Mouse (Mus musculus) gastrocnemius, postnatal 10 days (tissue): Measurements from ENCODE around the gene Rsrp1. TPM values are rescaled to one million over a fixed set of nuclear protein-coding genes. Genes with fewer than 3 reads are reported as not detected.
A peak's percentile ranks its signal among the peaks of the same experiment; 100 is the strongest.

Source experiments
- DNase-seq: peaks from one replicate; pipeline ENCODE4 v3.0.0; 2021; ENCODE audit warnings: mixed read lengths
- total RNA-seq, 2 experiments: library from RNA; stranded (reverse); gene quantifications; 2 replicates each; pipeline ENCODE4 v1.2.3; 2021

Rsrp1 gene
- total RNA-seq, 2 experiments from 2014 or later, result 91.9 to 142 TPM

DNA sequence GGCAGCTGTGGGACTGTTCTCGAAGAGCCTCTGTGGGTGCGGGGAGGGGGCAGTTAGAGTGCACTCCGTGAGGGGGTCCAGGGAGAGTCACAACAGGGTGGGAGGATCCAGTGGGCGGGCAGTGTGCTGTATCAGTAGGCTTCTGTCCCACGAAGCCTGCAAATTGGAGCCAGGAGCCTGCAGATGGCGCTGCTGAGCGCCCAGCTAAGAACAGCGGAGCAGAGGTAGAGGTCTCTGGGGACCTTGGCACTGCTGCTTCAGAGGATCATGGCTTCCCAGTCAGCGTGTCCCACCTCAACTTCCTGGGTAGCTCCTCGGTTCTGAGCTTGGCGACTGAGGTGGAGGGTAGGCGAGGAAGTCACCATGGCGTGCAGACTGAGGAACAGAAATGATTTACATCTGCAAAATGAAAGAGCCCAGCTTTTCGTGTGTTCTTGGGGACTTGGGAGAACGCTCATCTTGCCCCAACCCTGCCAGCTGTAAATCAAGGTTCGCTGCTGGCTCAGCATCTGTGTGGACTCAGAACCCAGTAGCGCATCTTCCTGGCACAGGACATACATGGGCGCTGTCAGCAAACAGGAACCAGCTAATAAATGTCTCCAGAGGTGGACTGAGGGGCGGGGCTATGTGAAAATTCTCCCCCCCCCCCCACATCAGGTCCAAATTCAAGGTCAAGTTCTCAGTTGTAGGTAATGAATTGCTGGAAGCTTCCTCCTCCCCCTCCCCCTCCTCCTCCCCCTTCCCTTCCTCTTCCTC lies 39.8 kb downstream of the Rsrp1 start:
- DNase-seq, result peak; percentile 34

DNA sequence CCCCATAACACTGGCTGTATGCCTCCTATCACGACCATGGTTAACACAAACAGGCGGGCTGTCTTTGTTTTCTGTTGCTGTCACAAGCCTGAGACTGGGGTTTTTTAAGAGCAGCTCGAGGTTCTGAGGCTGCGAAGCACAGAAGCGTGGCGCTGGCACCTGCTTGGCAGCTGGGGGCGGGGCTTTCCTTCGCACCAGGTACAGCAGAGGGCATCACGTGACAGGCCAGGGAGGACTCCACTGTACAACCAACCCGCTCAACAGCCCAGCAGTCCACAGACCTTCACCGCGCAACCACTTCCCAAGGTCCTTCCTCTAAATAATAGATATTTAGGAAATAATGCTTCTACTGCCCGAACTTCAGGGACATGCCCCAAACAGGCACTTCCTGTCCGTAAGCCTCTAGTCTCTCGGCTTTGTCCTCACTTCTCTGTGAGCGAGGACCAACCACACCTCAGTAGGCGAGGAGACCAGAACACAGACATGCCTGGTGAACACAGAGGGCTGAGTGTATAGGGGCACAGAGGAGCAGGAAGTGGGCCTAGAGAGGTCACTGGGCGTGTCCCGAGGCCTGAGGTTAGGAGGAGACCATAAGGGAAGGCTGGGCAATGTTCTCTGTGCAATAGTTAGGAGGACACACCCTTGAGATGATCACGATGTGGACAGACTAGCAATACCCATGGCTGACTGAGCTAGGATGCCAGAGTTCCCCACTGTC lies 44.7 kb downstream of the Rsrp1 start:
- DNase-seq, result no peak

DNA sequence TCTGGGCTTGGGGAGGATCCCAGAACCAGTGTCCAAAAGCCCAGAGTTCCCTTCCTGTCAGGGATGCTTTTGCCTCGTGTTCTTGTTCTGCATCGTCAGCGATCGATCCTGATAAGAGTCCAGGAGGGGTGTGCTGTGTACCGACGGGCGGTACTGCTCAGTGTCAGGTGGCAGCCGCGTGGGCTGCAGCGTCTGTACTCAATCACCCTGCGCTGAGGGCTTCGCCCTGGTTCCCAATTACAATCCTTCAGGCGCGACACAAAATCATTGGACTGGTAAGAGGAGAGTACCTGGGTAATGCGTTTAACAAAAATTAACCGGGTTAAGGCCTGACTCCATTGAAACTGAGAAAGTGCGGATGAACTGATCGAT lies 45.2 kb downstream of the Rsrp1 start:
- DNase-seq, result no peak

DNA sequence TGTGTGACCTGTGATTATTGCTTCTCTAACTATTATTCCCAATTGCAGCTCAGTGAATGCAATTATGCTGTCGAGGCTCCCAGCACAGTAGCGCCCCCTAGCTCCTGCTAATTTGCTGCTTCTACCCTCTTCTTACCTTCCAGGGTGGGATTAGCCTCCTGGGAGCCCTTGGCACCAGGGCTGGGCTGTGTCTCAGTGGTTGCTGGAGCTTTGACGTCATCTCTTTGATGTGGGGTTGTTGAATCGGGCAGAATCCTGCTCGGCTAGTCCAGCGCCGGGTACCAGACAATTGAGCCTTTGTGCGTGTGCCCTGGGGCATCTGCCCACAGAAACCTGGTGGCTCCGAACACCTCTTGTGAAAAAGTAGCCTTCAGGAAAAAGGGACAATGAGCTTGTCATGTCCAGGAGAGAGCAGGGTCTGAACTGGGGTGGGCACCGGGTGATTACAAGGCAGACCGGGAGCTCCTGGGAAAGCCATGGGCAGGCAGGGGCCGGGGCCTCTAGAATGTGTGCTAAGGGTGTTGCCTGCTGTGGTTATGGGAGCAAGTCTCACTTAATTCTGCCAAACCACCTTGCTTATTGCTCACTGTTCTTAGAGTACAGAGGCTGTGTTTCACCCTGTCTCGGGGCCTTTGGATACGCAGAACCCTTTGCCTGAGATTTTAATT lies 52.0 kb downstream of the Rsrp1 start:
- no peak for DNase-seq

DNA sequence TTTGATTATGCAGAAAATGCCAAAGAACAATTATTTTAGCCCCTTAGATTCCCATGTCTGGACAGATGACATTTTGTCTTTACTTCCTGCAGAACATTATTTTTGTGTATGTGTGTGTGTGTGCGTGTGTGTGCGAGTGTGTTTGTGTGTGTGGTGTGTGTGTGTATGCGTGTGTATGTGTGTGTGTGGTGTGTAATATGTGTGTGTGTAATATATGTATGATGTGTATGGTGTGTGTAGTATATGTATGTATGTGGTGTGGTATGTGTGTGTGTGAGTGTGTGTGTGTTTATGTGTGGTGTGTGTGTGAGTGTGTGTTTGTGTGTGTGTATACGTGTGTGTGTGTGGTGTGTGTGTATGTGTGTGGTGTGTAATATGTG lies 52.5 kb downstream of the Rsrp1 start:
- no peak for DNase-seq

Other genes with a start within 250 kb of the Rsrp1 start
- gene Man1c1, start 219.3 kb upstream of the Rsrp1 start, total RNA-seq, result 10 to 100 TPM; 11.2 to 13.8 TPM
- 10 to 100 TPM; 11.9 to 17.3 TPM for gene Ldlrap1, start 155.6 kb upstream of the Rsrp1 start, total RNA-seq
- gene Maco1, start 70.2 kb upstream of the Rsrp1 start, total RNA-seq, result 10 to 100 TPM; 16.7 to 22.2 TPM
- 1 to 10 TPM in 1 of 2 experiments, under 1 TPM in 1; 0.26 to 1.4 TPM for gene Rhd, start 59.1 kb upstream of the Rsrp1 start, total RNA-seq
- 10 to 100 TPM; 49.9 to 55.1 TPM for gene Tmem50a, start 8.6 kb upstream of the Rsrp1 start, total RNA-seq
- gene Syf2, start 7.3 kb downstream of the Rsrp1 start, total RNA-seq, result 10 to 100 TPM; 43.5 to 43.7 TPM
- gene Runx3, start 197.1 kb downstream of the Rsrp1 start, total RNA-seq, result 1 to 10 TPM in 1 of 2 experiments, under 1 TPM in 1; 0.23 to 1.2 TPM